Mouse (Mus musculus) stomach, embryonic 15.5 days (tissue): ENCODE data around the gene Gadd45a. TPM values are rescaled to one million over a fixed set of nuclear protein-coding genes. Genes with fewer than 3 reads are reported as not detected.
"Not testable (repeated sequence)": the region's sequence is repeated elsewhere in the genome, so short reads cannot be mapped to it uniquely, and the experiment has no call there.

Experiments
- ATAC-seq: fragments of 200-750 bp; cut with Nextera tagmentation; 2 replicates; pipeline ENCODE4 v1.8.0; 2017; ENCODE audit warnings: low read depth, moderate number of reproducible peaks, moderate TSS enrichment; ENCODE audit not compliant: insufficient read depth, low FRiP score
- H3K27ac ChIP-seq: fragments of 300-500 bp; sonication (generic); 2 replicates; pipeline ENCODE4 v1.5.1; 2015; ENCODE audit warnings: mild to moderate bottlenecking, inconsistent platforms
- H3K27me3 ChIP-seq: fragments of 300-500 bp; sonication (generic); replicated peaks from 2 replicates; pipeline ENCODE4 v1.6.1; 2015; ENCODE audit warnings: inconsistent platforms
- H3K36me3 ChIP-seq: fragments of 300-500 bp; sonication (generic); 2 replicates; pipeline ENCODE4 v1.6.1; 2015; ENCODE audit warnings: inconsistent platforms
- H3K4me1 ChIP-seq: fragments of 300-500 bp; sonication (generic); 2 replicates; pipeline ENCODE4 v1.6.1; 2015; ENCODE audit warnings: inconsistent platforms
- H3K4me2 ChIP-seq: fragments of 300-500 bp; sonication (generic); 2 replicates; pipeline ENCODE4 v1.6.1; 2015; ENCODE audit warnings: mild to moderate bottlenecking, inconsistent platforms
- H3K4me3 ChIP-seq: fragments of 300-500 bp; sonication (generic); replicated peaks from 2 replicates; pipeline ENCODE4 v1.5.1; 2015; ENCODE audit warnings: inconsistent platforms
- H3K9ac ChIP-seq: fragments of 300-500 bp; sonication (generic); 2 replicates; pipeline ENCODE4 v1.6.1; 2015; ENCODE audit warnings: inconsistent platforms
- H3K9me3 ChIP-seq: fragments of 300-500 bp; sonication (generic); 2 replicates; pipeline ENCODE4 v1.6.1; 2016; ENCODE audit warnings: inconsistent platforms
- WGBS: fragments of 180-500 bp; shearing (Covaris S2); methylation state at CpG from one replicate; pipeline ENCODE4 v1.1.7; 2015; 5-methylcytosine and 5-hydroxymethylcytosine counted together
- polyA plus RNA-seq: library from polyadenylated mRNA; unstranded; fragments of >200 nt; fragmentation: Nextera tagmentation; extraction: Ambion mirVana; gene quantifications from 2 replicates; pipeline ENCODE4 v1.2.1, GENCODE M21; 2015

Gadd45a gene
- polyA plus RNA-seq, 1 experiment from 2014 or later = 31.5 TPM

GRCm38 (mm10) chr6:67029987-67030386 lies 7.3 kb downstream of the Gadd45a start:
- Histone ChIP-seq H3K27ac (no peak overlapping the region), H3K4me3 (no peak overlapping the region), H3K9me3 (no peaks in the 10 kb centered on the region), H3K4me1 (no peaks in the 10 kb centered on the region), H3K36me3 (no peaks in the 10 kb centered on the region), H3K27me3 (no peaks in the 10 kb centered on the region), H3K9ac (no peak overlapping the region), H3K4me2 (no peak overlapping the region)
- no peak for ATAC-seq
- WGBS = 36% methylated on average over 3 of the region's 3 CpGs

DNA sequence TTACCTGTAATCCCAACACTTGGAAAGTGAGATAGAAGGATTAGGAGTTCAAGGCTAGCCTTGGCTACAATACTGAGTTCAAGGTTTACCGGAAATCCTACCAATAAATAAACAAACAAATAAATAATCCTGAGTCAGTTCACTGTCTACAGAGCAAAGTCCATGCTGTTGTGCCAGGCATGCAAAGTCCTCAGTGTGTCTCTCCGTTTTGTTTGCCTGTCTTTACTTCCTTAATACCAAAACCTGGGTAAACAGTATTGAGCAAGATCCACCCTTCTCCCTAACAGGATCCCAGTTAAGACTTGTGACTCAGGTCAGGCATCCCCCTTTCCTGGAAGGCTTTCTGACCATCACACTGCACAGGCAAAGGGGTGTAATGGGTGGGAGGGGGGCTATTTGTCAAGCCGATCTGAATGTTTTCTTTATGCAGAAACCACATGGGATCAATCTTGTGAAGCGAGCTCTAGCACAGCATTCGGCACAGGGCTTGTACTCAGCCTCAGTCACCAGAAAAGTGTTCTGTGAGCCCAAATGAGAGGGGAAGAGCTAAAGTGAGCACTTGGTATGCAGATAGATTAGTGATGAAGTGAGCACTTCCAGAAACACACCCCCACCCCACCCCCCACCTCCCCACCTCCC lies 7.8 kb downstream of the Gadd45a start:
- WGBS = 31% methylated on average over 5 of the region's 5 CpGs
- ATAC-seq = peak; percentile 18; the same call in 1 of the 2 replicates
- H3K27ac ChIP-seq = no peak overlapping the region

DNA sequence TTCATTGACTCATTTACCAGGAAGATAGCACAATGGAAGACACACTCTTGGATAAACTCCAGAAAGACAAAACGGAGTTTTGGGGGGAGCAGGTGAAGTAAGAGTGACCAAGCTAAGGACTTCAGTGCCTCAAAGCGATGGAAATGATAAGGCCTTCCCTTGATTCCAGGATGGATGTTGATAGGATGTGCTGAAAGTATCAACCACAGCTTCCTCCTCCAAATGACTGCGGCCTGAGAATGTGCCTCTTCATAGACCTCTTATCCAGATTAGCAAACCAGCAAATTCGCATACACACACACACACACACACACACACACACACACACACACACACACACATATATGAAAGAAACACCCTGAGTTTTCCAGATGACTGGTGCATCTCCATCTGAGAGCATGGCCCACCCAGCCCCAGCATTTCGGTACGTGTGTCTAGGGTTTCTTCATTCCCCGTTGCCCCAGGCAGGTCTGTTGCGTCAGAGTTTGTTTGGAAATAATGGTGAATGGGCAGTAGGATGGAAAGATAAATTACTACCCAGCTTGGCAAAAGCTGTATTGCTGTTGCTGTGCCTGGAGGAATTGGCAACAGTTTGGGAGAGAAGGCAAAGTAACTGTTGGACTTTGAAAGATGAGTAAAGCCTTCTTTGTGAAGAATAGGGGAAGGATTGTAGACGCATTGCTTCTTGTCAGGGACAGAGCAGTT lies 9.7 kb downstream of the Gadd45a start:
- H3K4me1 ChIP-seq = no peaks in the 10 kb centered on the region
- ATAC-seq = no peak
- no peak overlapping the region for H3K4me3 ChIP-seq
- no peak overlapping the region for H3K27ac ChIP-seq
- WGBS = 68% methylated on average over 9 of the region's 9 CpGs
- H3K36me3 ChIP-seq = no peaks in the 10 kb centered on the region
- no peak overlapping the region for H3K9ac ChIP-seq
- H3K27me3 ChIP-seq = no peaks in the 10 kb centered on the region
- no peak overlapping the region for H3K4me2 ChIP-seq
- no peaks in the 10 kb centered on the region for H3K9me3 ChIP-seq

More for the DNA sequence above, 7.8 kb downstream of the Gadd45a start:
- H3K27me3 ChIP-seq = no peaks in the 10 kb centered on the region
- no peak overlapping the region for H3K4me3 ChIP-seq
- H3K9ac ChIP-seq = no peak overlapping the region
- H3K9me3 ChIP-seq = no peaks in the 10 kb centered on the region
- no peaks in the 10 kb centered on the region for H3K36me3 ChIP-seq
- no peak overlapping the region for H3K4me2 ChIP-seq
- H3K4me1 ChIP-seq = no peaks in the 10 kb centered on the region

DNA sequence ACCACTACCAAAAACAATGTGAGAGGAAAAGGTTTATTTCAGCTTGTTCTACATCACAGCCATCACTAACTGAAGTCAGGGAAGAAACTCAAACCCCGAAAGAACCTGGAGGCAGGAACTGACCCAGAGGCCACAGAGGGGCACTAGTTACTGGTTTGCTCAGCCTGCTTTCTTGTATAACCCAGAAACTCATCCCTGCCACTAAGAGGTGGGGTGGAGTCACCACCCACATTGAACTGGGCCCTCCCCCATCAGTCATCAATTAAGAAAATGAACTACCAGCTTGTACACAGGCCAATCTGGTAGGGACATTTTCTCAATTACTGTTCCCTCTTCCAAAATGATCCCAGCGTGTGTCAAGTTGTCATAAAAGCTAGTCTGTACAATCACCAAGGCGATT lies 10.6 kb downstream of the Gadd45a start:
- no peak for ATAC-seq

DNA sequence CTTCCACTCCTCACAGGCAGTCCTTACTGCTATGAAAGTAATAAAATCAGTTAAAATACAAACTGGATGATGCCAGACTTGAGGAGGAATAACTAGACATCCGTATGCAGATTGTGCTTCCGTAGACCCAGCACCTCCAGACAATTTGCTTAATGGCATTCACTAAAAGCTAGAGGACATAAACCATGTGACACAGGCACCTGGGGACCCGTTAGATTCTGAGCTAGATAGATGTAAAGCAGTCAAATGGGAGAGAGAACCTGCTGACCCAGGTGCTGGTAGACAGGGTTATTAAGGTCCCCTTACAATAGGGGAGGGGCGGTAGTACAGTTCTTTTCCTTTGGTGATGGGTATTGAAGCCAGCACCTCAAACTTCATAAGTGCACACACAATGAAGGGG lies 13.5 kb downstream of the Gadd45a start:
- Histone ChIP-seq H3K9ac (no peak overlapping the region), H3K27me3 (no peaks in the 10 kb centered on the region), H3K27ac (no peak overlapping the region), H3K4me1 (no peaks in the 10 kb centered on the region), H3K9me3 (no peaks in the 10 kb centered on the region), H3K4me3 (no peak overlapping the region), H3K36me3 (no peaks in the 10 kb centered on the region), H3K4me2 (no peak overlapping the region)
- WGBS = 74% methylated on average over 4 of the region's 4 CpGs
- no peak for ATAC-seq

More for the DNA sequence above, 10.6 kb downstream of the Gadd45a start:
- no peaks in the 10 kb centered on the region for H3K36me3 ChIP-seq
- no peak overlapping the region for H3K9ac ChIP-seq
- H3K4me3 ChIP-seq = no peak overlapping the region
- no peaks in the 10 kb centered on the region for H3K27me3 ChIP-seq
- H3K4me1 ChIP-seq = no peaks in the 10 kb centered on the region
- WGBS = 69% methylated on average over 3 of the region's 3 CpGs
- H3K27ac ChIP-seq = no peak overlapping the region
- H3K9me3 ChIP-seq = no peaks in the 10 kb centered on the region
- no peak overlapping the region for H3K4me2 ChIP-seq

GRCm38 (mm10) chr6:67021308-67021707 lies 15.9 kb downstream of the Gadd45a start:
- WGBS = 78% methylated on average over 5 of the region's 5 CpGs
- H3K9ac ChIP-seq = no peak overlapping the region
- H3K4me2 ChIP-seq = no peak overlapping the region
- ATAC-seq = no peak
- no peaks in the 10 kb centered on the region for H3K27me3 ChIP-seq
- H3K4me1 ChIP-seq = no peaks in the 10 kb centered on the region
- no peak overlapping the region for H3K4me3 ChIP-seq
- no peaks in the 10 kb centered on the region for H3K36me3 ChIP-seq
- H3K27ac ChIP-seq = no peak overlapping the region
- H3K9me3 ChIP-seq = no peaks in the 10 kb centered on the region

DNA sequence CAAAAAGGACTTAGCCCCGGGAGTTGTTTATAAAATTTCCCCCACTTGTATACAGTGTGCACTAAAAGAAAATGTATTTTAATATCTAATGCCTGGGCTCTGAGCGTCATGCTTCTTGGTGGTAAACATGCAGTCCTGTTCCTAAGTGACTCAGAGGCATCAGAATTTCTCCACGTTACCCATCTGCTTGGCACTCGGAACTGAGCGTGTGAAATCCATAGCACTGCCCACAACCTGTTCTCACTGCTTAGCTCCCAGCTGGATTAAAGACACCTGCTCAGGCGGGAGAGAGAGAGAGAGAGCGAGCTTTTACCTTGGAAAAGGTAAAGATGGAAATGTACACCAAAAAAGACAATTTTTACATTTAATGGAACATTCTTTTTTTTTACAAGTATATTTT lies 18.3 kb downstream of the Gadd45a start:
- not testable (repeated sequence) for H3K36me3 ChIP-seq, H3K27me3 ChIP-seq, H3K27ac ChIP-seq, H3K4me3 ChIP-seq, ATAC-seq, H3K4me1 ChIP-seq, H3K4me2 ChIP-seq, H3K9me3 ChIP-seq, H3K9ac ChIP-seq
- 73% methylated on average over 7 of the region's 7 CpGs for WGBS

DNA sequence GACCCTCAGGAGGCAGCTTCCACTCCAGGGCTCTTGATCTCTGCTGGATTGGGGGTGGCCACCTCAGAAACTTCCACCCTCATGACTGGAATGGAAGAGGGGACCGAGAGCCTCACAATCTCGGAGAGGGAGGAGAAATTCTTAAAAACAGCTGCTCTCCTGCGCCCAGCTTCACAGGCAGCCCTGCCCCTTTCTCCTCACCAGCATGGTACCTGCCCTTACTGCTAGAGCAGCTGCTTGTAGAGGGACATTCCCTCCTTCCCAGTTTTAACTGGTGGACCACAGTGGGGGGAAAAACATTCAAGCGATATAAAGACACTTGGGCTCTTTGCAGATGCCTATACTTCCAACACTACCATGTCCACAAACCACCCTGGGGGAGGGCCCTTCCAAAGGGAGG lies 18.9 kb downstream of the Gadd45a start:
- Histone ChIP-seq H3K27ac (no peak overlapping the region), H3K36me3 (no peaks in the 10 kb centered on the region), H3K4me2 (no peak overlapping the region), H3K4me3 (no peak overlapping the region), H3K9me3 (no peaks in the 10 kb centered on the region), H3K9ac (no peak overlapping the region), H3K4me1 (peaks cover 6% of the 10 kb centered on the region; the same call in 1 of the 2 replicates), H3K27me3 (no peaks in the 10 kb centered on the region)
- 73% methylated on average over 4 of the region's 4 CpGs for WGBS
- ATAC-seq = no peak

DNA sequence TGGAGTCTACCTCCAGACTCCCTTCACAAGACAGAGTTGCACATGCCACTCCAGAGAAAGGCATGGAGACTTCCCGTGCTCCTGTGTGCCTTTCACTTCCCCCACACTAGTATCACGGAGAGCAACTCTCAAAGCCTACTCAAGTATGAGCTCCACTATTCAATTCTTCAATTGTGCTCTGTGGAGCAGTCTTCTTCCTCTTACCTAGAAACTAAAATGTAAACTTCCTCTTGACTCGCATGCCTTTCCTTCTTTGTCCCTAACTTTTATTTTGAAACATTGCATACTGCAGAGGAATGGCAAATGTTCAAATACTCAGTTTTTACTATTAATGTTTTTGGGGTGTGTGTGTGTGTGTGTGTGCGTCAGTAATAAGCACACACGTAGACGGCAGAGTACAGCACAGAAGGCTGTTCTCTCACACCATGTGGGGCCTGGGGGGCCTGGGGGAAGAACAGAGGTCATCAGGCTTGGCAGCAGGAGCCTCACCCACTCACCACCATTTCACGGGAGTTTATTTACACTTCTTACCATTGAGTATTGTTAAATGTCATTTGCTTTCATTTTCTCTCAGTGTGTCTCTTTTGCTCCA lies 20.6 kb downstream of the Gadd45a start:
- Histone ChIP-seq H3K9me3 (no peaks in the 10 kb centered on the region), H3K9ac (no peak overlapping the region), H3K27ac (no peak overlapping the region), H3K4me2 (no peak overlapping the region), H3K27me3 (no peaks in the 10 kb centered on the region), H3K4me1 (peaks cover 6% of the 10 kb centered on the region; the same call in 1 of the 2 replicates), H3K4me3 (no peak overlapping the region), H3K36me3 (no peaks in the 10 kb centered on the region)
- WGBS = 43% methylated on average over 7 of the region's 7 CpGs
- ATAC-seq = no peak

GRCm38 (mm10) chr6:67015739-67016519 lies 21.3 kb downstream of the Gadd45a start:
- peaks cover 6% of the 10 kb centered on the region; the same call in 1 of the 2 replicates for H3K4me1 ChIP-seq
- no peaks in the 10 kb centered on the region for H3K27me3 ChIP-seq
- WGBS = 38% methylated on average over 8 of the region's 8 CpGs
- no peak for ATAC-seq
- H3K36me3 ChIP-seq = no peaks in the 10 kb centered on the region
- no peaks in the 10 kb centered on the region for H3K9me3 ChIP-seq
- H3K27ac ChIP-seq = no peak overlapping the region
- no peak overlapping the region for H3K4me3 ChIP-seq
- no peak overlapping the region for H3K9ac ChIP-seq
- H3K4me2 ChIP-seq = no peak overlapping the region

DNA sequence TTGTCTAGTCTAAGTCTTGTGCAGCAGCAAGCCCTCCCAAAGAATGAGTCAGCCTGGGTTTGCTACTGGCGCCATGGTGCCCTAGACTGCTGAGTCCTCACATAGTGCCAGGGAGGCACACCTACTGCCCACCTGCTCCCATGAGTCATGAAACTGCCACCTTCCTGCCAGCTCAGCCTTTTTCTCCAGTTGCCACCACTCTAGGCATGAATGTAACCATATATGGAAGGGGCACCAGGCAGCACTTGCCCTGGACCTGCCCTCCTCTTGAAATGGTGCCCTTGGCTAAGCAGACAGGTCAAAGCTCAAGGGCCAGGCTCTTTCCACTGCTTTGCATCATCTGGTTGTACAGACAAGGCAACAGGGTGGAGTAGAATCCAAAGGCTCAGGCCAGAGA lies 22.6 kb downstream of the Gadd45a start:
- H3K27ac ChIP-seq = no peak overlapping the region
- H3K27me3 ChIP-seq = no peaks in the 10 kb centered on the region
- H3K4me2 ChIP-seq = no peak overlapping the region
- WGBS = 96% methylated on average over 1 of the region's 1 CpGs
- H3K9me3 ChIP-seq = no peaks in the 10 kb centered on the region
- no peak for ATAC-seq
- H3K9ac ChIP-seq = no peak overlapping the region
- H3K4me3 ChIP-seq = no peak overlapping the region
- H3K36me3 ChIP-seq = no peaks in the 10 kb centered on the region
- peaks cover 6% of the 10 kb centered on the region; the same call in 1 of the 2 replicates for H3K4me1 ChIP-seq
